Mouse (Mus musculus) heart, embryonic 16.5 days (tissue): ENCODE data around the gene E130114P18Rik. TPM values are rescaled to one million over a fixed set of nuclear protein-coding genes. Genes with fewer than 3 reads are reported as not detected.

Experiments
- ATAC-seq: fragments of 200-750 bp; cut with Nextera tagmentation; replicated peaks from 2 replicates; pipeline ENCODE4 v1.8.0; 2017; ENCODE audit warnings: moderate number of reproducible peaks; ENCODE audit not compliant: insufficient read depth, low FRiP score; ENCODE audit errors: extremely low read depth
- H3K27ac ChIP-seq: fragments of 300-500 bp; sonication (generic); 2 replicates; pipeline ENCODE4 v1.5.1; 2014; ENCODE audit warnings: mild to moderate bottlenecking, low read length, control low read depth, moderate library complexity
- H3K27me3 ChIP-seq: fragments of 300-500 bp; sonication (generic); 2 replicates; pipeline ENCODE4 v1.6.1; 2014; ENCODE audit warnings: low read length, mixed read lengths; ENCODE audit not compliant: control insufficient read depth, insufficient read depth
- H3K36me3 ChIP-seq: fragments of 300-500 bp; sonication (generic); 2 replicates; pipeline ENCODE4 v1.6.1; 2014; ENCODE audit not compliant: control insufficient read depth, insufficient read depth
- H3K4me1 ChIP-seq: fragments of 300-500 bp; sonication (generic); 2 replicates; pipeline ENCODE4 v1.6.1; 2014; ENCODE audit warnings: low read length, mixed read lengths; ENCODE audit not compliant: control insufficient read depth, insufficient read depth
- H3K4me2 ChIP-seq: fragments of 300-500 bp; sonication (generic); 2 replicates; pipeline ENCODE4 v1.6.1; 2014; ENCODE audit warnings: low read depth, mild to moderate bottlenecking, control low read depth, low read length
- H3K4me3 ChIP-seq: fragments of 300-500 bp; sonication (generic); 2 replicates; pipeline ENCODE4 v1.5.1; 2014; ENCODE audit warnings: mild to moderate bottlenecking, control low read depth, low read length
- H3K9ac ChIP-seq: fragments of 300-500 bp; sonication (generic); 2 replicates; pipeline ENCODE4 v1.6.1; 2014; ENCODE audit warnings: low read length, control low read depth
- H3K9me3 ChIP-seq: fragments of 300-500 bp; sonication (generic); replicated peaks from 2 replicates; pipeline ENCODE4 v1.6.1; 2016; ENCODE audit warnings: low read length; ENCODE audit not compliant: control insufficient read depth
- WGBS: fragments of 180-500 bp; shearing (Covaris S2); extraction: QIAGEN DNeasy Blood & Tissue Kit; methylation state at CpG from one replicate; pipeline ENCODE4 v1.1.7; 2014; 5-methylcytosine and 5-hydroxymethylcytosine counted together
- polyA plus RNA-seq: library from polyadenylated mRNA; unstranded; fragments of >200 nt; fragmentation: Nextera tagmentation; extraction: Ambion mirVana; gene quantifications from 2 replicates; pipeline ENCODE4 v1.2.1, GENCODE M21; 2015

E130114P18Rik gene
- polyA plus RNA-seq, result 0.47 and 0.75 TPM in 2 replicates

DNA sequence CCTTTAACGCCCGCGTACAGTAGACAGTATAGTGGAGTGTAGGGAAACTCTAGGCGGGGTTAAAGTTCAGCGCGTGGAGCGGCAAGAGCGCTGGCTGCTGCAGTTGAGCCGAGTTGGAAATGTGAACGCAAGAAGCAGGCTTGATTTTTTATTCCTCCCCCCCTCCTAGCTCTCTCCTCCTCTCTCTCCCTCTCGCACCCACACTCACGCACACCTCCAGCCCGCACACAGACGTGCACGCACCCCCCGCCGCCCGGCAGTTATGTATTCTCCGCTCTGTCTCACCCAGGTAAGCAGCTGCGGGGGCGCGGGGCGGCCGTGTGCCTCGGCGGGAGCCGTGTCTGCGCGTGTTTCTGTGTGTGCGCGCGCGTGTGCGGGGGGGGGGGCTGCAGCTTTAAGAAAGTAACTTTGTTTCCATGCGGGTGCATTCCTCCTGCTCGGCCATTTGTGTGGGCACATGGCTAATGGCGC, at the start of gene E130114P18Rik:
TSS of gene E130114P18Rik (minus strand) at position 373 of the 471 bp plus-strand sequence.
- Histone ChIP-seq H3K27ac (peak within 1 kb of the TSS; percentile 98), H3K27me3 (no peaks in the 10 kb centered on the region), H3K9me3 (no peaks in the 10 kb centered on the region), H3K36me3 (no peaks in the 10 kb centered on the region), H3K9ac (peak within 1 kb of the TSS; percentile 99), H3K4me3 (peak within 1 kb of the TSS; percentile 95), H3K4me2 (peak within 1 kb of the TSS; percentile 84), H3K4me1 (peaks cover 27% of the 10 kb centered on the region)
- ATAC-seq, result peak; percentile 49
- 1% methylated on average over 37 of the region's 37 CpGs for WGBS

DNA sequence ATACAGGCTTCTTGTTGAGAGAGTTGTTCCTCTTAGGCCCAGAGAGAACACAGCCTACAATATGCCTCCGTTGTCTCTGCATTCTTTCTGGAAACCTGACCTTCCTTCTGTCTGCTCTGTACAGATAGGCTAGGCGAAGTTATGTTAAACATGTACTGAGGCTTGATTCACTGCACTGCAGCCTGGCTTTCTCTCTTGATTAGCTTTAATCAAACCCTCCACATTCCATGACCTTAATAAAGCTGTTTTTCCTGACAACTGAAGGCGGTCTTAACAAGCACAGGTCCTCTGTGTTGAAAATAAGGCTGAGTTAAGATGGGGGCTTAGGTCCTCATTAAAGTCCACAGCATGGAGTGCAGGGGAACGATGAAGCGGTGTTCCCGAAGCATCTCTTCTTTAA, 49.2 kb upstream of the E130114P18Rik start:
- ATAC-seq, result peak; percentile 87
- H3K27ac ChIP-seq, result peak overlapping the region; percentile 92

DNA sequence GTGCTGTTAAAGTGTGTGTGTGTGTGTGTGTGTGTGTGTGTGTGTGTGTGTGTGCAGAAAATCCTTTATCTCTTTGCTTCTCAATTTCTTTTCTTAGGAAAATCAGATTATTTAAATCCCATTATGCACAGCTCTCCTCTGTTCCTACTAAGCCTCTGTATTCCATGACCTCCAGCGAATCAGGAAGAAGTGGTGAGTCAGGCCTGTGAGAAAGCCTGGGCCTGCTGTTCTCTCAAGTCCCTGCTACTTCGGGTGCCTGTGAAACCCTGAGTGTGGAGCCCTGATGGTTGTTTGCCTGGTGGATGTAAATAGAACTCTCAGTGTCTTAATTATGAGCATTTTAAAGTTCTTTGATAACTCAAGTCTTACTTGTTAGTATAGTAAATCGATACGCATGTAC, 48.0 kb upstream of the E130114P18Rik start:
- peaks cover 65% of the 10 kb centered on the region for H3K4me1 ChIP-seq
- no peaks in the 10 kb centered on the region for H3K36me3 ChIP-seq
- H3K27ac ChIP-seq, result peak overlapping the region; percentile 92
- 0 out of 2 replicates have a peak overlapping the region, but pooled peaks have one; percentile 21 for H3K9ac ChIP-seq
- no peak overlapping the region for H3K4me3 ChIP-seq
- no peaks in the 10 kb centered on the region for H3K9me3 ChIP-seq
- no peak overlapping the region for H3K4me2 ChIP-seq
- no peaks in the 10 kb centered on the region for H3K27me3 ChIP-seq
- no peak for ATAC-seq
- 60% methylated on average over 4 of the region's 4 CpGs for WGBS

More for the DNA sequence above, 49.2 kb upstream of the E130114P18Rik start:
- no peaks in the 10 kb centered on the region for H3K36me3 ChIP-seq
- H3K4me2 ChIP-seq, result peak overlapping the region; percentile 25
- WGBS, result 46% methylated on average over 6 of the region's 6 CpGs
- peaks cover 72% of the 10 kb centered on the region for H3K4me1 ChIP-seq
- H3K4me3 ChIP-seq, result no peak overlapping the region
- H3K9ac ChIP-seq, result peak overlapping the region; percentile 20; the same call in 1 of the 2 replicates
- no peaks in the 10 kb centered on the region for H3K27me3 ChIP-seq
- no peaks in the 10 kb centered on the region for H3K9me3 ChIP-seq

DNA sequence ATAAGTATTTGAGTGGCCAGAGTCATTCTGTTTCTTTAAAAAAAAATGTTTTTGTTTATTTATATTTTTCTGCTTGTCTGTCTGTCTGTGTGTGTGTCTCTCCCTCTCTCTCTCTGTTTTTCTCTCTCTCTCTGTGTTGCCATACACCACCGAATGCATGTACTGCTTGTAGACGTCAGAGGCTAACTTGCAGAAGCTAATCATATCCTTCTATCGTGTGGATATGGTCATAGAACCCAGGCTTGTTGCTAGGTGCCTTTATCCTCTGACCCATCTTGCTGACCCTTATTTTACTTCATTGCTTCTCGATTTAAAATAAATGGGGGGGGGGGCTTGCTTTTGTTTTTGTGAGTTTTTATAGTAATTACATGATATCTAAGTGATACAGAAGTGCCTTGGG, 47.6 kb upstream of the E130114P18Rik start:
- Histone ChIP-seq H3K4me2 (no peak overlapping the region), H3K4me3 (no peak overlapping the region), H3K4me1 (peaks cover 65% of the 10 kb centered on the region), H3K27ac (peak overlapping the region; percentile 92), H3K27me3 (no peaks in the 10 kb centered on the region), H3K9ac (no peak overlapping the region), H3K36me3 (no peaks in the 10 kb centered on the region), H3K9me3 (no peaks in the 10 kb centered on the region)
- no peak for ATAC-seq
- 63% methylated on average over 4 of the region's 4 CpGs for WGBS

- Histone ChIP-seq H3K9me3 (no peaks in the 10 kb centered on the region), H3K4me1 (peaks cover 60% of the 10 kb centered on the region), H3K27me3 (no peaks in the 10 kb centered on the region), H3K27ac (peak overlapping the region; percentile 60), H3K4me3 (no peak overlapping the region), H3K4me2 (0 out of 2 replicates have a peak overlapping the region, but pooled peaks have one; percentile 3), H3K36me3 (no peaks in the 10 kb centered on the region), H3K9ac (no peak overlapping the region)
- no peak for ATAC-seq
- 52% methylated on average over 4 of the region's 4 CpGs for WGBS
These were observed 46.6 kb upstream of the E130114P18Rik start for GRCm38 (mm10) chr4:97824451-97824850.

DNA sequence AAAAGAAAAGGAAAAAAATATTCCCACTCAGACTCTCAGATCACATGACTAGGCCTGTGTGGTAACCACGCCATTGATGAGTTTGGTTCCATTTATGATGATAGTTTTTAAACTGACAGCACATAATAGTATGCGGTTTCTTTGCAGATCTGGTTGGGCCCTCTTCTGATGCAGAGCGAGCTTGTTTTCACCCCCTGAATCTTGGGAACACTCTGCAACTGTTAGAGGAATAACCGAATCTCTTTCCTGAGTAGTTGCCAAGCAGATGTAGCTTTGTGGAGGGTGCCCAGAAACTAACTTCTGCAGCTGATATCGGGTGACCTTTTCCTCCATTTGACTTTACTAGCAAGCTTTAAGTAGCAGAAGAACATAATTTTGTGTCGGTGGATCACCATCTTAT, 45.6 kb upstream of the E130114P18Rik start:
- no peak overlapping the region for H3K4me3 ChIP-seq
- H3K9me3 ChIP-seq, result no peaks in the 10 kb centered on the region
- H3K27me3 ChIP-seq, result no peaks in the 10 kb centered on the region
- no peaks in the 10 kb centered on the region for H3K36me3 ChIP-seq
- H3K9ac ChIP-seq, result no peak overlapping the region
- peaks cover 65% of the 10 kb centered on the region for H3K4me1 ChIP-seq
- no peak overlapping the region for H3K4me2 ChIP-seq
- H3K27ac ChIP-seq, result peak overlapping the region; percentile 37; the same call in 1 of the 2 replicates
- ATAC-seq, result no peak
- 72% methylated on average over 6 of the region's 6 CpGs for WGBS

GRCm38 (mm10) chr4:97821556-97822251, 43.8 kb upstream of the E130114P18Rik start:
- no peaks in the 10 kb centered on the region for H3K36me3 ChIP-seq
- no peak overlapping the region for H3K27ac ChIP-seq
- no peak for ATAC-seq
- H3K4me3 ChIP-seq, result no peak overlapping the region
- H3K4me1 ChIP-seq, result peaks cover 62% of the 10 kb centered on the region
- H3K9ac ChIP-seq, result no peak overlapping the region
- no peaks in the 10 kb centered on the region for H3K9me3 ChIP-seq
- no peaks in the 10 kb centered on the region for H3K27me3 ChIP-seq
- WGBS, result 70% methylated on average over 4 of the region's 4 CpGs
- H3K4me2 ChIP-seq, result no peak overlapping the region

DNA sequence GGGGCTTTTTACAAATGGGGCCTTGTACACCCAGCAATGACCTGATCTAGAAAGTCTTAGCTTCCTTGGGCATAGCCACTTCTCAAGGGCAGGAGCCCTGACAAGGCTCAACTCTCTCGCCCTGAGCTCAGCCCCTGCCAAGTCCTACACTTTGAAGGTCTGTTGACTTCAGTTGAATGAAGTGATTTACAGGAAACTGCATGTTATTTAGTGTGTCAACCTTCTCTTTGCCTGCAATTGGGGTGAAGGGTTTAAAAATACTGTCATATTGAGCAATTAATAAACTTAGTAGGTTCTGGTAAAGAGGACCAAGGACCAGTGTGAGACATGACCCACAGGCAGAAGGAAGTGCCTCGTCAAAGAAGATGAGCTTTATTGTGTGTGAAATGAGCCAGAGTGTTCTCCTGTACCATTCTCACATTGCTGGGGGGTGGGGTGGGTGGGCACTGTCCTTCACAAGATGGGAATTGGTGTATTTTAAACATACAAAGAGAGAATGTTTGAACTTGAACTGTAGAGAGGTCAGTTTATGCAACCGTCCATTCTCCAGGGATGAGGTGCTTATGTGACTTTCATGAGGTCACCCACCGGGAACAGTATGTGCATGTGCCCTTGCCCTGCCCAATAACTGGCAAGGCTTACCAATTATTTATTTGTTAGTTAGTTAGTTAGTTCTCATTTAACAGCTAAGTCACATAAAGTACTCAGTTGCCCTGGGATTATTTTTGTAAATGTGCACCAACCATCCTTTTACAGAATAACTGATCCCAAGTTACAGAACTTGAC, 42.8 kb upstream of the E130114P18Rik start:
- Histone ChIP-seq H3K36me3 (no peaks in the 10 kb centered on the region), H3K27ac (no peak overlapping the region), H3K27me3 (no peaks in the 10 kb centered on the region), H3K4me3 (no peak overlapping the region), H3K9me3 (no peaks in the 10 kb centered on the region), H3K9ac (no peak overlapping the region), H3K4me2 (no peak overlapping the region), H3K4me1 (peaks cover 54% of the 10 kb centered on the region)
- WGBS, result 68% methylated on average over 4 of the region's 4 CpGs
- no peak for ATAC-seq

DNA sequence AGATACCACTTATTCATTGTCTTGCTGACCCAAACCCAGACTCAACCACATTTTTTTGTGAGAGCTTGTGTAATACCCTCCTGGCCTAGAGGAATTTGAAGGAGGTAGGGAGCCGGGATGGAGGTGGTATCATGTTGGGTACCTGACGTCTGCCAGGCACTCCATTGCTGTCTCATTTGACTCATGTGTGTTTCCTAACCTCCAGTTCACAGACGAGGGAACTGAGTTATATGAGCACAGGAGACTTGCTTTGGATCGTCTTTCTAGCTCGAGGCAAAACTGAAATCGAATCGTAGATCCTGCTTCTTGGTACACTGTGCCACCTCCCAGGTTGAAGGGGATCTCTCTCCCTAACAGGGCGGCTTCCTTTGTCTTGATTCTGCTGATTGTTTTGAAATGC, 41.2 kb upstream of the E130114P18Rik start:
- Histone ChIP-seq H3K9ac (no peak overlapping the region), H3K27ac (peak overlapping the region; percentile 85; the same call in 1 of the 2 replicates), H3K9me3 (no peaks in the 10 kb centered on the region), H3K4me1 (peaks cover 48% of the 10 kb centered on the region), H3K36me3 (no peaks in the 10 kb centered on the region), H3K4me3 (no peak overlapping the region), H3K4me2 (no peak overlapping the region), H3K27me3 (no peaks in the 10 kb centered on the region)
- ATAC-seq, result no peak
- WGBS, result 84% methylated on average over 8 of the region's 8 CpGs
